Mouse (Mus musculus) spleen, adult 2 months (tissue): ENCODE measurements around the gene Glp2r.

Experiments used
- CTCF ChIP-seq: fragments of 200-500 bp; IDR thresholded peaks from 2 replicates; pipeline ENCODE4 v1.5.1; 2011; ENCODE audit warnings: mild to moderate bottlenecking, inconsistent platforms; ENCODE audit not compliant: insufficient read depth, insufficient read length, insufficient replicate concordance; ENCODE audit errors: extremely low read depth
- POLR2A ChIP-seq: fragments of 200-500 bp; IDR thresholded peaks from 2 replicates; pipeline ENCODE4 v1.6.1; 2011; ENCODE audit warnings: low read depth, low read length, inconsistent platforms

- TF ChIP-seq POLR2A (no peak), CTCF (no peak)
These were observed 30.2 kb upstream of the Glp2r start for GRCm38 (mm10) chr11:67801169-67801568.
